Mouse (Mus musculus) bone marrow macrophage, adult 2 months (primary cell): ENCODE measurements around the gene Atp5e.

ENCODE experiments used
- CTCF ChIP-seq: IDR thresholded peaks from 2 replicates; pipeline ENCODE4 v1.5.1; 2012; ENCODE audit warnings: low read depth, mild to moderate bottlenecking, low read length, moderate library complexity
- POLR2A ChIP-seq: IDR thresholded peaks from 2 replicates; pipeline ENCODE4 v1.6.1; 2012; ENCODE audit warnings: mild to moderate bottlenecking, low read depth, low read length, borderline replicate concordance

- TF ChIP-seq CTCF (no peak), POLR2A (no peak)
These were observed 42.8 kb downstream of the Atp5e start for GRCm38 (mm10) chr2:174421107-174421506.
